ENCODE assay signal across 8 mouse cellular contexts in genomic region chr2:32451870-32452372, GRCm38 (mm10). TPM values are rescaled to one million over a fixed set of nuclear protein-coding genes. Genes with fewer than 3 reads are reported as not detected.
DNase-seq lines count a peak whose midpoint lies in the region; ATAC-seq and TF ChIP-seq lines count a peak whose summit lies in the region.

No protein-coding gene starts in this region.

- intact Hi-C loops in heart, postnatal 36 days (cut with DNase I): no loop called here

- H3K9me3 ChIP-seq in G1E (replicated peaks): no peaks in the 10 kb centered on the region
- H3K9me3 ChIP-seq in forebrain, embryonic 16.5 days (ENCODE audit: control insufficient read depth, low read length): no peaks in the 10 kb centered on the region
- H3K9me3 ChIP-seq in lung, embryonic 14.5 days (ENCODE audit: low read depth, low read length): no peaks in the 10 kb centered on the region

- DNase-seq in G1E (ENCODE audit: low spot score): peak; percentile 92
- peak; percentile 99 for DNase-seq in cerebellum, adult 18-20 months
- peak; percentile 98 to 99 for DNase-seq in heart, postnatal 36 days
- DNase-seq in layer of hippocampus, adult 2 months (ENCODE audit: low spot score in 2 of 2): peak; percentile 98 to 99
- DNase-seq in lung, embryonic 14.5 days: peak; percentile 100
- peak; percentile 96 for DNase-seq in thymus, adult 2 months

- H3K27me3 ChIP-seq in G1E (ENCODE audit: insufficient read depth, low read length): no peaks in the 10 kb centered on the region
- no peaks in the 10 kb centered on the region for H3K27me3 ChIP-seq in forebrain, embryonic 16.5 days (replicated peaks; ENCODE audit: control insufficient read depth, insufficient read depth, low read length)
- no peaks in the 10 kb centered on the region for H3K27me3 ChIP-seq in lung, embryonic 14.5 days (ENCODE audit: insufficient read depth, low read length)
- H3K27me3 ChIP-seq in thymus, adult 2 months (ENCODE audit: control insufficient read depth, insufficient read depth, low read length): no peaks in the 10 kb centered on the region

- H3K9ac ChIP-seq in forebrain, embryonic 16.5 days (replicated peaks; ENCODE audit: low read depth, low read length): peak overlapping the region; percentile 75
- peak overlapping the region; percentile 77 for H3K9ac ChIP-seq in lung, embryonic 14.5 days

- H3K36me3 ChIP-seq in G1E (replicated peaks): peaks cover 43% of the 10 kb centered on the region
- no peaks in the 10 kb centered on the region; the same call in 1 of the 2 replicates for H3K36me3 ChIP-seq in forebrain, embryonic 16.5 days (ENCODE audit: control insufficient read depth, insufficient read depth)
- H3K36me3 ChIP-seq in lung, embryonic 14.5 days (ENCODE audit: insufficient read depth): 0 out of 2 replicates have a peak, but pooled peaks cover 7% of the 10 kb centered on the region
- no peaks in the 10 kb centered on the region for H3K36me3 ChIP-seq in thymus, adult 2 months (ENCODE audit: control insufficient read depth, insufficient read depth, low read length)

- H3K4me1 ChIP-seq in G1E (ENCODE audit: insufficient read depth, low read depth, low read length): peaks cover 60% of the 10 kb centered on the region
- peaks cover 33% of the 10 kb centered on the region for H3K4me1 ChIP-seq in forebrain, embryonic 16.5 days (replicated peaks; ENCODE audit: control insufficient read depth, insufficient read depth, low read length)
- peaks cover 18% of the 10 kb centered on the region; the same call in 1 of the 2 replicates for H3K4me1 ChIP-seq in lung, embryonic 14.5 days (ENCODE audit: insufficient read depth)
- peaks cover 18% of the 10 kb centered on the region for H3K4me1 ChIP-seq in olfactory bulb, adult 2 months (ENCODE audit: control insufficient read depth, insufficient read depth, low read length)
- peaks cover 34% of the 10 kb centered on the region for H3K4me1 ChIP-seq in thymus, adult 2 months (replicated peaks; ENCODE audit: control insufficient read depth, insufficient read depth, low read length)

- 0% methylated on average over 25 of the region's 25 CpGs for WGBS in forebrain, embryonic 16.5 days
- under 1% methylated on average over 25 of the region's 25 CpGs for WGBS in lung, embryonic 14.5 days
- WGBS in olfactory bulb, adult 2 months: under 1% methylated on average over 25 of the region's 25 CpGs
- under 1% methylated on average over 25 of the region's 25 CpGs for WGBS in thymus, adult 2 months

- peak overlapping the region; percentile 61 for H3K4me2 ChIP-seq in forebrain, embryonic 16.5 days (ENCODE audit: low read length)
- peak overlapping the region; percentile 94 for H3K4me2 ChIP-seq in lung, embryonic 14.5 days

- peak; percentile 94 for ATAC-seq in G1E (ENCODE audit: extremely low read depth, insufficient number of reproducible peaks, low FRiP score, poor library complexity, severe bottlenecking)
- ATAC-seq in forebrain, embryonic 16.5 days: peak; percentile 93
- ATAC-seq in lung, embryonic 14.5 days (ENCODE audit: insufficient read depth): peak; percentile 96

- no peak for TF ChIP-seq CTCF in G1E (IDR thresholded peaks at IDR 0.05; ENCODE audit: low read depth, low read length)
- no peak for TF ChIP-seq CTCF in layer of hippocampus, adult 2 months (conservative IDR thresholded peaks at IDR 0.05)
- no peak for TF ChIP-seq CTCF in lung, embryonic 14.5 days (IDR thresholded peaks at IDR 0.05; ENCODE audit: low read depth)
- TF ChIP-seq CTCF in olfactory bulb, adult 2 months (IDR thresholded peaks at IDR 0.05; ENCODE audit: insufficient read depth, low read depth, low read length): no peak
- TF ChIP-seq CTCF in thymus, adult 2 months (IDR thresholded peaks at IDR 0.05; ENCODE audit: borderline replicate concordance, control insufficient read depth, extremely low read depth, insufficient read depth, low read length, poor library complexity): no peak

- peak overlapping the region; percentile 99 for H3K27ac ChIP-seq in forebrain, embryonic 16.5 days (ENCODE audit: low read length)
- peak overlapping the region; percentile 95 for H3K27ac ChIP-seq in layer of hippocampus, adult 2 months
- peak overlapping the region; percentile 92 for H3K27ac ChIP-seq in lung, embryonic 14.5 days (ENCODE audit: low read depth)
- peak overlapping the region; percentile 98 for H3K27ac ChIP-seq in olfactory bulb, adult 2 months (ENCODE audit: insufficient read depth, low read depth, low read length)
- peak overlapping the region; percentile 75 for H3K27ac ChIP-seq in thymus, adult 2 months (ENCODE audit: control insufficient read depth, insufficient read depth, low read length)

- no peak for TF ChIP-seq POLR2A in olfactory bulb, adult 2 months (IDR thresholded peaks at IDR 0.05; ENCODE audit: insufficient read depth, low read depth, low read length)
- peak; percentile 47 for TF ChIP-seq POLR2A in thymus, adult 2 months (IDR thresholded peaks at IDR 0.05; ENCODE audit: control insufficient read depth, extremely low read depth, insufficient read depth, low read length, poor library complexity)

- H3K4me3 ChIP-seq in G1E (ENCODE audit: low read depth, low read length): peak overlapping the region; percentile 81
- peak overlapping the region; percentile 78 for H3K4me3 ChIP-seq in forebrain, embryonic 16.5 days (replicated peaks; ENCODE audit: low read length)
- H3K4me3 ChIP-seq in layer of hippocampus, adult 2 months: peak overlapping the region; percentile 84
- peak overlapping the region; percentile 82 for H3K4me3 ChIP-seq in lung, embryonic 14.5 days (ENCODE audit: low read depth, low read length)
- peak overlapping the region; percentile 11 for H3K4me3 ChIP-seq in olfactory bulb, adult 2 months (ENCODE audit: insufficient read depth, low read depth, low read length)
- peak overlapping the region; percentile 39 for H3K4me3 ChIP-seq in thymus, adult 2 months (ENCODE audit: control insufficient read depth, insufficient read depth, low read length)

RNA-seq across cellular contexts. Expression of gene Slc25a25, which starts 0.7 kb away (rescaled TPM):
- total RNA-seq in G1E (2014; fragmentation: Nextera tagmentation): 5.1 and 25.4 TPM in 2 replicates
- 6.8 and 8.0 TPM in 2 replicates for total RNA-seq in G1E (2017)
- 6.5 and 6.9 TPM in 2 replicates for polyA plus RNA-seq in G1E (2012)
- polyA plus RNA-seq in forebrain, embryonic 16.5 days (2015; fragmentation: Nextera tagmentation; extraction: Ambion mirVana): 46.9 and 47.7 TPM in 2 replicates
- total RNA-seq in heart, postnatal 36 days (2021): 10 to 100 TPM in 1 of 2 experiments, 1 to 10 TPM in 1; 4.8 to 12.4 TPM
- 10 to 100 TPM; 54.5 to 57.6 TPM for total RNA-seq in layer of hippocampus, adult 2 months (2021)
- 16.3 and 19.5 TPM in 2 replicates for polyA plus RNA-seq in lung, embryonic 14.5 days (2014; fragmentation: Nextera tagmentation; extraction: Ambion mirVana)
- 221 TPM in 1 of 2 replicates, not detected in the other for polyA plus RNA-seq in olfactory bulb, adult 2 months (2012; ENCODE audit: insufficient read depth, insufficient read length, low replicate concordance, missing spikeins)
- 25.3 and 29.3 TPM in 2 replicates for polyA plus RNA-seq in thymus, adult 2 months (2012; rRNA removed)

RNA-seq across cellular contexts. Expression of gene Naif1, which starts 1.7 kb away (rescaled TPM):
- total RNA-seq in G1E (2014; fragmentation: Nextera tagmentation): 3.9 and 4.2 TPM in 2 replicates
- total RNA-seq in G1E (2017): 3.8 and 4.0 TPM in 2 replicates
- 6.9 and 8.1 TPM in 2 replicates for polyA plus RNA-seq in G1E (2012)
- 7.0 and 7.5 TPM in 2 replicates for polyA plus RNA-seq in forebrain, embryonic 16.5 days (2015; fragmentation: Nextera tagmentation; extraction: Ambion mirVana)
- total RNA-seq in heart, postnatal 36 days (2021): 1 to 10 TPM; 3.1 to 3.8 TPM
- total RNA-seq in layer of hippocampus, adult 2 months (2021): 1 to 10 TPM; 4.3 to 4.5 TPM
- polyA plus RNA-seq in lung, embryonic 14.5 days (2014; fragmentation: Nextera tagmentation; extraction: Ambion mirVana): 5.7 and 6.5 TPM in 2 replicates
- polyA plus RNA-seq in olfactory bulb, adult 2 months (2012; ENCODE audit: insufficient read depth, insufficient read length, low replicate concordance, missing spikeins): not detected in 2 replicates
- polyA plus RNA-seq in thymus, adult 2 months (2012; rRNA removed): 8.8 and 9.2 TPM in 2 replicates

RNA-seq across cellular contexts. Expression of gene Ptges2, which starts 56.2 kb away (rescaled TPM):
- 13.8 and 21.5 TPM in 2 replicates for total RNA-seq in G1E (2014; fragmentation: Nextera tagmentation)
- total RNA-seq in G1E (2017): 11.5 and 12.4 TPM in 2 replicates
- polyA plus RNA-seq in G1E (2012): 6.8 and 7.0 TPM in 2 replicates
- 35.6 and 42.7 TPM in 2 replicates for polyA plus RNA-seq in forebrain, embryonic 16.5 days (2015; fragmentation: Nextera tagmentation; extraction: Ambion mirVana)
- 10 to 100 TPM; 69.9 to 70.6 TPM for total RNA-seq in heart, postnatal 36 days (2021)
- total RNA-seq in layer of hippocampus, adult 2 months (2021): 10 to 100 TPM; 33.8 to 35.5 TPM
- polyA plus RNA-seq in lung, embryonic 14.5 days (2014; fragmentation: Nextera tagmentation; extraction: Ambion mirVana): 28.0 and 28.2 TPM in 2 replicates
- polyA plus RNA-seq in olfactory bulb, adult 2 months (2012; ENCODE audit: insufficient read depth, insufficient read length, low replicate concordance, missing spikeins): not detected in 2 replicates
- polyA plus RNA-seq in thymus, adult 2 months (2012; rRNA removed): 17.9 and 24.7 TPM in 2 replicates

Comparison
In these comparisons a context has a peak if more than half of its experiments do, and no peak if none do; other contexts are left out.
1. Peak in every context shown above with its lines: DNase-seq, ATAC-seq, H3K4me3 ChIP-seq and H3K27ac ChIP-seq.
2. H3K4me3 ChIP-seq: peak in every context shown above with its lines; median percentile 84 in layer of hippocampus, adult 2 months; 82 in lung, embryonic 14.5 days; 81 in G1E; 78 in forebrain, embryonic 16.5 days; 39 in thymus, adult 2 months; 11 in olfactory bulb, adult 2 months.